Mouse (Mus musculus) hindbrain, postnatal 0 days (tissue): Measurements from ENCODE around the gene Arid3b. TPM values are rescaled to one million over a fixed set of nuclear protein-coding genes. Genes with fewer than 3 reads are reported as not detected.
"Not testable (repeated sequence)": the region's sequence is repeated elsewhere in the genome, so short reads cannot be mapped to it uniquely, and the experiment has no call there.

Experiments
- ATAC-seq: fragments of 200-750 bp; cut with Nextera tagmentation; 2 replicates; pipeline ENCODE4 v1.8.0; 2017; ENCODE audit warnings: mild to moderate bottlenecking, moderate TSS enrichment, moderate library complexity
- DNase-seq: peaks from one replicate; pipeline ENCODE4 v3.0.0-alpha.2; 2015; ENCODE audit warnings: low spot score
- H3K27ac ChIP-seq: fragments of 300-500 bp; sonication (generic); 2 replicates; pipeline ENCODE4 v1.5.1; 2014; ENCODE audit warnings: mild to moderate bottlenecking
- H3K27me3 ChIP-seq: fragments of 300-500 bp; sonication (generic); 2 replicates; pipeline ENCODE4 v1.6.1; 2014; ENCODE audit warnings: low read length, mixed read lengths; ENCODE audit not compliant: insufficient read depth
- H3K36me3 ChIP-seq: fragments of 300-500 bp; sonication (generic); 2 replicates; pipeline ENCODE4 v1.6.1; 2014; ENCODE audit warnings: low read length, mixed read lengths; ENCODE audit not compliant: insufficient read depth
- H3K4me1 ChIP-seq: fragments of 300-500 bp; sonication (generic); 2 replicates; pipeline ENCODE4 v1.6.1; 2014; ENCODE audit warnings: antibody characterized with exemption, low read length, mixed read lengths; ENCODE audit not compliant: insufficient read depth
- H3K4me2 ChIP-seq: fragments of 300-500 bp; sonication (generic); 2 replicates; pipeline ENCODE4 v1.6.1; 2014; ENCODE audit warnings: low read depth, mild to moderate bottlenecking, low read length, moderate library complexity, mixed read lengths
- H3K4me3 ChIP-seq: fragments of 300-500 bp; sonication (generic); 2 replicates; pipeline ENCODE4 v1.5.1; 2014; ENCODE audit warnings: low read length
- H3K9ac ChIP-seq: fragments of 300-500 bp; sonication (generic); replicated peaks from 2 replicates; pipeline ENCODE4 v1.6.1; 2014; ENCODE audit warnings: mild to moderate bottlenecking, low read length, moderate library complexity, mixed read lengths
- H3K9me3 ChIP-seq: fragments of 300-500 bp; sonication (generic); 2 replicates; pipeline ENCODE4 v1.6.1; 2016; ENCODE audit warnings: low read length, mixed read lengths
- CTCF ChIP-seq: IDR thresholded peaks from 2 replicates; pipeline ENCODE4 v1.5.1; 2016; ENCODE audit warnings: antibody characterized with exemption, control low read depth, low read depth
- WGBS: fragments of 180-500 bp; shearing (Covaris S2); extraction: QIAGEN DNeasy Blood & Tissue Kit; methylation state at CpG from one replicate; pipeline ENCODE4 v1.1.7; 2014; 5-methylcytosine and 5-hydroxymethylcytosine counted together
- polyA plus RNA-seq: library from polyadenylated mRNA; unstranded; fragments of >200 nt; fragmentation: Nextera tagmentation; extraction: Ambion mirVana; gene quantifications from 2 replicates; pipeline ENCODE4 v1.2.1, GENCODE M21; 2015
- total RNA-seq: library from RNA; depleted of rRNA; stranded (reverse); fragments of >200 nt; gene quantifications from 2 replicates; pipeline ENCODE4 v1.2.3, GENCODE M21; 2014; rRNA removed

Gene Arid3b
- total RNA-seq (7.7 TPM in 2 replicates), polyA plus RNA-seq (4.3 and 4.4 TPM in 2 replicates)

DNA sequence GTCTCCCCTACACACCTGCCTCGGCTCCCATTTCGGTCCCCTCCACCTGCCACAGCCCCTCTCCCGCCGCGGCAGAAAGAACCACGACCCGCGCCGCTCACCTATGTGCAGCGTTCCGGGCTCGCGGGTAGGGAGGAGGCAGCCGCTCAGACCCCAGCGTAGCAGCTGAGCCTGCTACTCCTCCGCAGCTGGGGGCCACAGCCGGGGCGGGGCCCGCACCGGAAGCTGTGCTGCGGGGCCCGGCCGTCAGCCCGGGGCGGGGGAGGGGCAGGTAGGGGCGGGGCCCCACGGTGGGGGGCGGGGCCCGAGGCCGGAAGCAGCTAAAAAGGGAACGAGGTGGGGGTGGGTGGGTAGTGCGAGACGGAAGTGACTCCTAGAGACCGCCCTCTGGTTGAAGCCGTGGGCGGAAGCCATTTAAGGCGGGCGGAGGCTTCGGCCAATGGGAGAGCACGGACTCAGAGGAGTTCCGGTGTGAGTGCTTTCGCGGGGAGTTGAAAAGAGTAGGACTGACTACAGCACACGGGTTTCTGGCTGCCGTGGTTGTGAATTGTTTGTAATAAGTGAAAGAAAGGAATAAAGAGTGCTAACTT lies at the start of gene Arid3b:
Gene Arid3b, minus strand, starts transcription at position 213 of the 590 bp plus-strand sequence.
- peak within 1 kb of the TSS; percentile 80 for H3K4me2 ChIP-seq
- peaks cover 4% of the 10 kb centered on the region for H3K4me1 ChIP-seq
- H3K36me3 ChIP-seq: no peaks in the 10 kb centered on the region
- WGBS: under 1% methylated on average over 42 of the region's 45 CpGs
- H3K9me3 ChIP-seq: no peaks in the 10 kb centered on the region
- TF ChIP-seq CTCF: no peak
- peak within 1 kb of the TSS; percentile 72 for H3K27ac ChIP-seq
- H3K9ac ChIP-seq: peak within 1 kb of the TSS; percentile 72
- DNase-seq: peak; percentile 98
- H3K4me3 ChIP-seq: peak within 1 kb of the TSS; percentile 91
- ATAC-seq: peak; percentile 100
- no peaks in the 10 kb centered on the region for H3K27me3 ChIP-seq

DNA sequence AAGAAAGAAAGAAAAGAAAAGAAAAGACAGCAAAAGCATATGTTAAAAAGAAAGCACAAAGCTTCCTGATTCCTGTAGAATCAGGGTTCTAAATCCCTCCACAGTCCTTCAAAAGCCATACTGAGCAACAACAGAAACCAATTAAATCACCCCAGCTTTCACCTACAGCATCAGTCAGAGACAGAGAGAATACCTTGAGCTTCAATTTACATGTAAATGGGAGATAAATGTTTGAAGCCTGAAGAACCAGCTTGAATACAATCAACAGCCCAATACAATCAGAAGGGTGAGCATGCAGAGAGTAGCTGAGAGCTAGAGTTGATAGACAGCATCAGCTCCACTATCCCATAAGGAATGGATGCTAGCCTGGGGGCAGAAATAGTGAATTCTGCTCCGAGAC lies 46.8 kb upstream of the Arid3b start:
- DNase-seq: no peak
- 63% methylated on average over 1 of the region's 1 CpGs for WGBS

DNA sequence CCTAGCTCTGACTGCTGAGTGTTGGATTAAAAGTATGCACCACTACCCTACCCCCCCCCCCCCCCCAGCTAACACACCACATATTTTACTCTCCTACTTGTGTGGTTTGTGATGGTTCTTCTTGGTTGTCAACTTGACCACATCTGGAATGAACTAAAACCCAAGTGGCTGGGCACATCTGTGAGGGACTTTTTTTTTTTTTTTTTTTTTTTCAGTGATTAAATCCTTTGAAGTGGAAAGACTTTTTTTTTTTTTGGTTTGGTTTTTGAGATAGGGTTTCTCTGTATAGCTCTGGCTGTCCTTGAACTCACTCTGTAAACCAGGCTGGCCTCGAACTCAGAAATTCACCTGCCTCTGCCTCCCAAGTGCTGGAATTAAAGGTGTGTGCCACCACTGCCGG lies 45.2 kb upstream of the Arid3b start:
- WGBS: 94% methylated on average over 2 of the region's 2 CpGs
- H3K9ac ChIP-seq, DNase-seq, H3K36me3 ChIP-seq, H3K27ac ChIP-seq, ATAC-seq, H3K4me3 ChIP-seq, H3K4me1 ChIP-seq, H3K27me3 ChIP-seq, H3K4me2 ChIP-seq, H3K9me3 ChIP-seq: not testable (repeated sequence)

More for the DNA sequence above, 46.8 kb upstream of the Arid3b start:
- no peak for ATAC-seq
- TF ChIP-seq CTCF: no peak
- H3K27ac ChIP-seq: no peak overlapping the region
- H3K9me3 ChIP-seq: no peaks in the 10 kb centered on the region
- H3K4me2 ChIP-seq: no peak overlapping the region
- no peak overlapping the region for H3K9ac ChIP-seq
- no peak overlapping the region for H3K4me3 ChIP-seq
- no peaks in the 10 kb centered on the region for H3K27me3 ChIP-seq
- no peaks in the 10 kb centered on the region for H3K36me3 ChIP-seq
- no peaks in the 10 kb centered on the region for H3K4me1 ChIP-seq

DNA sequence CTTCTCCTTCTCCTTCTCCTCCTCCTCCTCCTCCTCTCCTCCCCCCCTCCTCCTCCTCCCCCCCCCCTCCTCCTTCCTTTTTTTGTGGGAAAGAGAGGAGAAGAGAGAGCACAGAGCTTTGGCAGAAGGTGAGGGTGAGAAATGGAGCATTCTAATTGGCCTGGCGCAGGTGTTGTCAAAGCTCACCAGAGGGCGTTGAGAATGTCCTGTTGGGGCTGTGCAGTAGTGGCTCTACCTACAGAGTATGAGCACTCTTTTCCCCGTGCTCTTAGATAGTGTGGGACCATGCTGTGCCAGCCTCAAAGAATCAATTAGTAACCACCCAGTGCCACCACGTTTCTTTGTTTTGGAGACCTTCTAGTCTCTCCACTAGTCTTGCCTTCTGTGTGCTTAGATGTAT lies 43.7 kb upstream of the Arid3b start:
- Histone ChIP-seq H3K4me2 (no peak overlapping the region), H3K36me3 (no peaks in the 10 kb centered on the region), H3K27me3 (no peaks in the 10 kb centered on the region), H3K4me3 (no peak overlapping the region), H3K9me3 (no peaks in the 10 kb centered on the region), H3K4me1 (no peaks in the 10 kb centered on the region), H3K27ac (no peak overlapping the region), H3K9ac (no peak overlapping the region)
- 18% methylated on average over 4 of the region's 4 CpGs for WGBS
- DNase-seq: no peak
- no peak for TF ChIP-seq CTCF
- ATAC-seq: no peak

DNA sequence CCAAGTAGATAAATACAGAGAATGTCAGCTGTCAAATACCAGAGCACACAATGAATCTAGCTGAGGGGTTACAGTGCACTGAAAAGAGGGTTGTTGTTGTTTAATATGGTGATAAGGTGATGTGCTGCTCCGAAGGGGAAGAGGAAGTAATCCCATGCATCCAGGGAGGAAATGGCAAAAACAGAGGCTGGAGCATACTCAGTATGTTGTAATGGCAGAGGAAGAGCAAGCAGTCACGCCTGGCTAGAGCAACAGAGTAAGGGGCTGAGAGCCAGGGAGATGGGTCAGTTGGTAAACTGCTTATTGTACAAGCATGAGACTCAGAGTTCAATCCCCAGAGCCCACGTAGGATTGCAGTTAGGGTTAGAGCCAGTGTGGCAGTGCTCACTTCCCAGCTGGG lies 42.6 kb upstream of the Arid3b start:
- no peaks in the 10 kb centered on the region for H3K27me3 ChIP-seq
- no peak for TF ChIP-seq CTCF
- H3K9me3 ChIP-seq: no peaks in the 10 kb centered on the region
- H3K27ac ChIP-seq: no peak overlapping the region
- H3K4me2 ChIP-seq: no peak overlapping the region
- ATAC-seq (no peak), DNase-seq (no peak)
- no peak overlapping the region for H3K9ac ChIP-seq
- H3K4me3 ChIP-seq: no peak overlapping the region
- H3K4me1 ChIP-seq: no peaks in the 10 kb centered on the region
- 65% methylated on average over 3 of the region's 3 CpGs for WGBS
- no peaks in the 10 kb centered on the region for H3K36me3 ChIP-seq

DNA sequence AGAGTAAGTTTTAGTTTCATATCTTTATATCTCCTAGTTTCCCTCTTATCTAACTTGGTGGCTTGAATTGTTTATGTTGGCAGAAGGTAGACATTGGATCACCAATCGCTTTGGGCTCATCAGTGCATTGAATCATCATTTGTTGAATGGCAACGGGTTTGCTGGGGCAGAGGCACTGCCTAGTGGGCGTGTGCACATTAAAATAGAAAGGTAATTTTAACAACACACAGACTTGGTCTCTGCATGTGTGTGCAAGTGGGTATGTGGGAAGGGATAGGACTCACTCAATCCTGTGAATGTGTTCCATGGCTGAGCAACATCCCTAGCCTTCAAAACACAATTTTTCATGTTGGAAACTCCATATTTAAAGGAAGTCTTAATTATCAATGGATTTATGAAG lies 38.4 kb upstream of the Arid3b start:
- Histone ChIP-seq H3K9ac (no peak overlapping the region), H3K4me3 (no peak overlapping the region), H3K4me1 (no peaks in the 10 kb centered on the region), H3K9me3 (no peaks in the 10 kb centered on the region), H3K27ac (no peak overlapping the region), H3K36me3 (no peaks in the 10 kb centered on the region), H3K4me2 (no peak overlapping the region), H3K27me3 (no peaks in the 10 kb centered on the region)
- 69% methylated on average over 3 of the region's 3 CpGs for WGBS
- DNase-seq (no peak), ATAC-seq (no peak)
- TF ChIP-seq CTCF: no peak

DNA sequence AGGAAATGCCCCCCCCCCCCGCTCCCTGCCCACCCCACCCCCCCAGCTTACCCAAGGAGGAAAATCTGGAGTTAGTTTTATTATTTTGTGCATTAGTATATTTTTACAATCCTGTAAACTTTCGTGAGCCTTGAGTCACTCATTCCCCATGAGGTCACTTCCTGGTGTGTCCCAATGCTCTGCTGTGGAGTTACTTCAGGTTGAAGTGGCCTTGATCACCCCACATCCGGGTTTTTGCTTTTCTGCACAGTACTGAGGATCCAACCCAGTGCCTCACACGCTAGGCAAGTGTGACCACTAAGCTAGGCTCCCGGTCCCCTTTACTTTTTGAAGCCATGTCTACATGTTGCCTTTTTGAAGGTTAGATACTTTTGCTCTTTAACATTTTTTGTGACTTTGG lies 37.5 kb upstream of the Arid3b start:
- 79% methylated on average over 5 of the region's 5 CpGs for WGBS
- H3K9me3 ChIP-seq: no peaks in the 10 kb centered on the region

More for the DNA sequence above, 37.5 kb upstream of the Arid3b start:
- Histone ChIP-seq H3K27me3 (no peaks in the 10 kb centered on the region), H3K9ac (no peak overlapping the region), H3K4me3 (no peak overlapping the region), H3K4me2 (no peak overlapping the region), H3K27ac (no peak overlapping the region), H3K36me3 (no peaks in the 10 kb centered on the region), H3K4me1 (no peaks in the 10 kb centered on the region)
- DNase-seq (no peak), ATAC-seq (no peak)
- TF ChIP-seq CTCF: no peak
